Mouse (Mus musculus): ENCODE measurements at regions not wholly inside any gene's neighbourhood (a gene's known extent, or its start where the extent isn't known, plus 50 kb on each side); places are given as distances from the start of the nearest gene placed in this dataset.

DNA sequence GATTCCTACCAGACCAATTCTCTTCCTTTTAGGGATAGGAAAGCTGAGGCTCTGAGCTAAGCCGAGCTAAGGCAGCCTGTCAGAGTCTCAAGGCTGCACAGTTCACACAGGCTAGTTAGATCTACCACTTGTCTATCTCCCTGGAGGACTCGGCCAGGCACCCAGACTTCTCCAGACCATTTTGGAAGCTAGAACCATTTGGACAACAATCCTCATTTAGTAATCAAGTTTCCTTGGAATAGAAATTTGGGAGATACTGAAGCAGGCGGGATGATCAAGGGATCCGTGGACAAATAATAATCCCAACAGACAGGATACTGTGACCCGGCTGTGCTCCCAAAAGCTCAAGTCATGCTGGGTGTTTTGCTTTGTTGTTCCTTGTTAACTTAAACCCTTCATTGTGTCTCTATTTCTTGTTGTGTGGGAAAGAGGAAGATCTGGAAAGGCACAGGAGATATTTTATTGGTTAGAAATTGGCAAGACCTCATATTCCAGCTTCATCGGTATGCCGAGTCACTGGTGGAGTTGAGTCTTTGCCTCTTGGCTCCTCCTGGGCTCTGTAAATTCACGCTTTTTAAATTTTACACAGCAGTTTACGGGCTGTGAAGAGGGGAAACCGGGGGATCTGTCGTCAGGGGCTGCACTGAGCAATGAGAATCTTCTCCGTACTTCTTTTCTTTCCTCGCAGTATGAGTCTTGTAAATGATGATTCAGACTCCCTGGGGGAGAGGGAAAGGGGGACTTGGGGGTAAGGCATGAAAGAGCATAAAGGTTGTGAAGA lies 444.2 kb upstream of the Tnp1 start:
- ATAC-seq (ENCODE audit: insufficient number of reproducible peaks, low FRiP score, low TSS enrichment, low read depth): peak; percentile 61; the same call in 1 of the 2 replicates
- H3K4me1 ChIP-seq: peaks cover 11% of the 10 kb centered on the region
- no peak overlapping the region for H3K4me3 ChIP-seq
- H3K36me3 ChIP-seq: no peaks in the 10 kb centered on the region
- H3K9ac ChIP-seq: no peak overlapping the region
- 38% methylated on average over 13 of the region's 13 CpGs for WGBS
- H3K4me2 ChIP-seq: no peak overlapping the region
- H3K27ac ChIP-seq: peak overlapping the region; percentile 27; the same call in 1 of the 2 replicates
- no peaks in the 10 kb centered on the region for H3K27me3 ChIP-seq
- no peaks in the 10 kb centered on the region for H3K9me3 ChIP-seq

DNA sequence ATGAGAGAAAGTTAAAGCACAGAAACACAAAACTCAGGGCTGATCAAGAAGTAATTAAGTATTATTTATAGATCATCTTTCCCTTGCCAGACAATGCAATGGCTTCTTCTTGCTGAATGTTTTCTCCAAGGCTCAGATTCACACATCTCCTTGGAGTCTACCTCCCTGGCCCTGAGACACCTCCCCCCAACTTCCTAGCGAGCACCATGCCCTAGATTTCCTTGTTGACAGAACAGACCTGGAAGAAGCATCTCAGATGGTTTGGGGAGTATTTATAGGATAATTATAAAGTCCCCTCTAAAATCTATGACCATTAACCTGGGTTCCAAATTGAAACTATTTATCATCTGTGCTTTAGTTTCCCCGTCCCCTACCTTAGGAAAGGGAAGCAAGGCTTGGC lies 441.6 kb upstream of the Tnp1 start:
- no peak overlapping the region for H3K27ac ChIP-seq
- H3K9ac ChIP-seq: no peak overlapping the region
- 70% methylated on average over 2 of the region's 2 CpGs for WGBS
- H3K27me3 ChIP-seq: no peaks in the 10 kb centered on the region
- no peaks in the 10 kb centered on the region for H3K36me3 ChIP-seq
- peaks cover 11% of the 10 kb centered on the region for H3K4me1 ChIP-seq
- no peak for ATAC-seq (ENCODE audit: insufficient number of reproducible peaks, low FRiP score, low TSS enrichment, low read depth)
- H3K4me2 ChIP-seq: no peak overlapping the region
- no peak overlapping the region for H3K4me3 ChIP-seq
- H3K9me3 ChIP-seq: no peaks in the 10 kb centered on the region

- 70% methylated on average over 8 of the region's 8 CpGs for WGBS
- no peaks in the 10 kb centered on the region for H3K36me3 ChIP-seq
- no peak overlapping the region for H3K27ac ChIP-seq
- H3K4me1 ChIP-seq: peaks cover 11% of the 10 kb centered on the region
- no peaks in the 10 kb centered on the region for H3K9me3 ChIP-seq
- H3K27me3 ChIP-seq: no peaks in the 10 kb centered on the region
- H3K4me2 ChIP-seq: no peak overlapping the region
- ATAC-seq (ENCODE audit: insufficient number of reproducible peaks, low FRiP score, low TSS enrichment, low read depth): no peak
- no peak overlapping the region for H3K9ac ChIP-seq
- H3K4me3 ChIP-seq: no peak overlapping the region
Measured at GRCm38 (mm10) chr1:73456359-73457062, 440.8 kb upstream of the Tnp1 start.

DNA sequence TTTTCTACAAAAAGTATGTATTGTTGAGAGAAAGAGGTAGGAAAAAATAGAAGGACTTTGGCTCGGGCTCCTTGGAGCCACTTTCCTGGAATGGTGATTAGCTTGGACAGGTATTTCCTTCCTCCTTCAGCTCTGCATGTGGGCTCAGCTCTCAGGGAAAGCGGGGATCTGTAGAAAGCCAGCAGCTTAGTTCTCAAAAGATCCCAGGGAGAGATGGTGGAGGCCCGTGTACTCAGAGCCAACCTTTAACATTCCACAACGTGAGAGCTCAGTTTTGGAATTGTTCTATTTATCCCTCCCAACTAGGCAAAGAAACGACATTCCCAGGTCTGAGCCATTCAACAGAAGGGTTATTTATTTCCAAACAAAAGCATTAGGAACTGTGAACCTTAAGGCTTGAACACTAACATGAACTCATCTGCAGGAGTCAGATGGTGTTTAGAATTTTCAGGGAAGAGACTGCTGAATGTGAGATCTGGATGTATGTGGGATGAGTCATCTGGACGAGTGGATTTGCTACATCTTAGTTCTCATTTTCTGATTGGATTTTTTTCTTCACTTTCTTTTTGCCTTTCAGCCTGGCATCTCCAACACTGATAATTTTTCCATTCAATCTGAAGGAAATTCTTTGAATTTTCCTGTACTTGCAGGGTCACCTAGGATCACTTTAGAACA lies 428.6 kb upstream of the Tnp1 start:
- WGBS: 40% methylated on average over 6 of the region's 6 CpGs
- H3K27ac ChIP-seq: peak overlapping the region; percentile 34; the same call in 1 of the 2 replicates

DNA sequence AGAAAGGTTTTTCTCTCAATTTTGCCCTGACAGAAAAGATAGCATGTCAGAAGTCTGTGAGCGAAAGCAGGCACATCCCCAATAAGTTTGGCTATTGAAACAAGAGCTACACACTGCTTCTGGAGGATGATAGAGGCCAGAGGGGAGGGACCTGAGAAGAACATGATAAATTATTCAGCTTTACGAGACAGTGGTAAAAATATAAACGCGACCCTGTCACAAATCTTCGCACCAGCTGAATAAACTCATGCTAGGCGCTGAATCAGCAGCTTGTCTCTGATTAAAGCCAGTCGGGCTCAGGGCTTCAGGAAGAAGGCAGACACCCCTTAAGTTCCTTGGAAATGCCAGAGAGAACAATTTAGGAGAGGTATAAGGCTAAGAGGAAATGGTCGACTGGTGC lies 422.7 kb upstream of the Tnp1 start:
- Histone ChIP-seq H3K4me3 (no peak overlapping the region), H3K4me1 (0 out of 2 replicates have a peak, but pooled peaks cover 9% of the 10 kb centered on the region), H3K27ac (no peak overlapping the region), H3K36me3 (no peaks in the 10 kb centered on the region), H3K4me2 (no peak overlapping the region), H3K9ac (no peak overlapping the region), H3K27me3 (no peaks in the 10 kb centered on the region), H3K9me3 (no peaks in the 10 kb centered on the region)
- no peak for ATAC-seq (ENCODE audit: insufficient number of reproducible peaks, low FRiP score, low TSS enrichment, low read depth)
- 26% methylated on average over 8 of the region's 8 CpGs for WGBS

More for the DNA sequence above, 428.6 kb upstream of the Tnp1 start:
- no peak overlapping the region for H3K4me2 ChIP-seq
- H3K27me3 ChIP-seq: no peaks in the 10 kb centered on the region
- H3K9ac ChIP-seq: no peak overlapping the region
- ATAC-seq (ENCODE audit: insufficient number of reproducible peaks, low FRiP score, low TSS enrichment, low read depth): no peak
- no peaks in the 10 kb centered on the region for H3K4me1 ChIP-seq
- no peaks in the 10 kb centered on the region for H3K9me3 ChIP-seq
- H3K4me3 ChIP-seq: no peak overlapping the region
- no peaks in the 10 kb centered on the region for H3K36me3 ChIP-seq

DNA sequence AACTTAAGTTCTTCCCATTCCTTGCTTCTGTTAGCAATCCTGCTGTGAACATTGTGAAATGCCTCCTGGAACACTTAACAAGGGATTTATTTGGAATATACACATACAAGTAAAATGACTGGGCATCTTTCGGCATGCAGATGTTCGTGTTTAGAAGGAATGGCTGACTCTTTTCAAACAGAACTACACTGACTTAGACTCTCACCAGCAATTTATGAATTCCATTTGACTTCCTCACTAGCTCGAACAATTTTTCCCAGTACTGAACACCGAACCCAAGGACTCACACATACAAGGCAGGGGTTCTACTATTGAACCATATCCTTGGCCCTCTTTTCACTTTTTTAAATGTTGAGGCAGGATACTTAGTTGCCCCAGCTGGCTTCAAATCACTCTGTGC lies 412.4 kb upstream of the Tnp1 start:
- no peak for ATAC-seq (ENCODE audit: insufficient number of reproducible peaks, low FRiP score, low TSS enrichment, low read depth)
- Histone ChIP-seq H3K4me1 (no peaks in the 10 kb centered on the region), H3K27ac (no peak overlapping the region), H3K27me3 (no peaks in the 10 kb centered on the region), H3K4me2 (no peak overlapping the region), H3K9me3 (no peaks in the 10 kb centered on the region), H3K36me3 (no peaks in the 10 kb centered on the region), H3K9ac (no peak overlapping the region), H3K4me3 (no peak overlapping the region)
- 85% methylated on average over 4 of the region's 4 CpGs for WGBS

GRCm38 (mm10) chr1:73425049-73425448 lies 409.3 kb upstream of the Tnp1 start:
- H3K27me3 ChIP-seq: no peaks in the 10 kb centered on the region
- H3K9me3 ChIP-seq: no peaks in the 10 kb centered on the region
- no peaks in the 10 kb centered on the region for H3K36me3 ChIP-seq
- H3K9ac ChIP-seq: no peak overlapping the region
- H3K4me3 ChIP-seq: no peak overlapping the region
- WGBS: 26% methylated on average over 7 of the region's 7 CpGs
- no peak for ATAC-seq (ENCODE audit: insufficient number of reproducible peaks, low FRiP score, low TSS enrichment, low read depth)
- H3K4me2 ChIP-seq: no peak overlapping the region
- H3K4me1 ChIP-seq: no peaks in the 10 kb centered on the region
- no peak overlapping the region for H3K27ac ChIP-seq

DNA sequence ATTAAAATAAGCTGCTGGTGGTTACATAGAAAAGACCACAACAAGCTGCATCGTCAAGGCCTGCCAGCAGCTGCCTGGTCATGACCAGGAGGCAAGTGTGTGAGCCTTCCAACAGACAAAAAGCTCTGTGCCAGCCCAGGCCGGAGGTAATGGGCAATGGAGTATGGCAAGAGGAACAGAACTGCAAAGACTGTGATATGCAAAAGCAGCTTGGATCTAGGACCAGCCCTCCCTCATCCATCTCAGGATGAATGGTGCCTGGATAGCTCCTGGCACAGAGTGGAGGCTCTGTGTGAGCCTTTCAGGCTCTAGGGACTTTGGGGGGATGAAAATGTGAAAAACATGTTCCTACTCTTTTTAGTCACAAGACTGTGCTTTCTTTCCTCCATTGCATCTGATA lies 402.5 kb upstream of the Tnp1 start:
- Histone ChIP-seq H3K9me3 (no peaks in the 10 kb centered on the region), H3K4me3 (no peak overlapping the region), H3K36me3 (no peaks in the 10 kb centered on the region), H3K4me2 (no peak overlapping the region), H3K27me3 (no peaks in the 10 kb centered on the region), H3K9ac (no peak overlapping the region), H3K4me1 (no peaks in the 10 kb centered on the region; the same call in 1 of the 2 replicates), H3K27ac (no peak overlapping the region)
- no peak for ATAC-seq (ENCODE audit: insufficient number of reproducible peaks, low FRiP score, low TSS enrichment, low read depth)
- WGBS: 65% methylated on average over 2 of the region's 2 CpGs

- Histone ChIP-seq H3K36me3 (no peaks in the 10 kb centered on the region), H3K9ac (no peak overlapping the region), H3K4me3 (no peak overlapping the region), H3K9me3 (no peaks in the 10 kb centered on the region), H3K27ac (no peak overlapping the region), H3K27me3 (no peaks in the 10 kb centered on the region), H3K4me2 (no peak overlapping the region), H3K4me1 (no peaks in the 10 kb centered on the region)
- no peak for ATAC-seq (ENCODE audit: insufficient number of reproducible peaks, low FRiP score, low TSS enrichment, low read depth)
- WGBS: 93% methylated on average over 2 of the region's 2 CpGs
Measured at GRCm38 (mm10) chr1:73411452-73411851, 395.7 kb upstream of the Tnp1 start.

DNA sequence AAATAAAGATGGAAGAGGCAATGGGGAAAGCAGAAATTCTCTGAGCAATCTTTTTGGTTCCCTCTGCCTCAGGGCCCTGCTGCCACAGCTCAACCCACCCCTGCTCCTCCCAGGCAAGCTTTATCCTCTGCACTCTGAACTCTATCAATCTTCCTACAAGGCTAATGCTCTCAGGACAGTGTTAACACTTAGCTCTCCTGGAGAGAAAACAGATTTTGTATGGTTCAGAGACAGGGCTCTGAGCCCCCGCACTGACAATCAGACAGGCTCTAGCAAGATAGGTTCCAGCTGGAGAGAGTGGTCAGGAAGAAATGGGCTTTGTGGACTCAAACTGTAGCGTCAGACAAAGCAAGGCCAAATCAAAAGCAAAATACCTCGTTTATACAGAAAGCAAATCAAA lies 383.5 kb upstream of the Tnp1 start:
- no peaks in the 10 kb centered on the region for H3K27me3 ChIP-seq
- H3K27ac ChIP-seq: no peak overlapping the region
- no peak for ATAC-seq (ENCODE audit: insufficient number of reproducible peaks, low FRiP score, low TSS enrichment, low read depth)
- H3K36me3 ChIP-seq: no peaks in the 10 kb centered on the region
- no peak overlapping the region for H3K4me2 ChIP-seq
- H3K9me3 ChIP-seq: no peaks in the 10 kb centered on the region
- H3K4me3 ChIP-seq: no peak overlapping the region
- H3K4me1 ChIP-seq: peaks cover 12% of the 10 kb centered on the region; the same call in 1 of the 2 replicates
- WGBS: 33% methylated on average over 3 of the region's 3 CpGs
- H3K9ac ChIP-seq: no peak overlapping the region

GRCm38 (mm10) chr1:73395034-73395433 lies 379.3 kb upstream of the Tnp1 start:
- no peak overlapping the region for H3K4me2 ChIP-seq
- 23% methylated on average over 1 of the region's 1 CpGs for WGBS
- H3K36me3 ChIP-seq: no peaks in the 10 kb centered on the region
- peak; percentile 52; the same call in 1 of the 2 replicates for ATAC-seq (ENCODE audit: insufficient number of reproducible peaks, low FRiP score, low TSS enrichment, low read depth)
- H3K9ac ChIP-seq: no peak overlapping the region
- H3K27me3 ChIP-seq: no peaks in the 10 kb centered on the region
- H3K4me1 ChIP-seq: peaks cover 23% of the 10 kb centered on the region; the same call in 1 of the 2 replicates
- no peaks in the 10 kb centered on the region for H3K9me3 ChIP-seq
- H3K27ac ChIP-seq: peak overlapping the region; percentile 73
- H3K4me3 ChIP-seq: no peak overlapping the region

- ATAC-seq (ENCODE audit: insufficient number of reproducible peaks, low FRiP score, low TSS enrichment, low read depth): 0 out of 2 replicates have a peak, but pooled peaks have one; percentile 28
- H3K4me3 ChIP-seq: no peak overlapping the region
- H3K4me1 ChIP-seq: peaks cover 23% of the 10 kb centered on the region; the same call in 1 of the 2 replicates
- H3K27ac ChIP-seq: peak overlapping the region; percentile 73
- H3K4me2 ChIP-seq: no peak overlapping the region
- H3K36me3 ChIP-seq: no peaks in the 10 kb centered on the region
- H3K9me3 ChIP-seq: no peaks in the 10 kb centered on the region
- no peaks in the 10 kb centered on the region for H3K27me3 ChIP-seq
- no peak overlapping the region for H3K9ac ChIP-seq
- 29% methylated on average over 1 of the region's 1 CpGs for WGBS
Measured at GRCm38 (mm10) chr1:73394466-73394865, 378.8 kb upstream of the Tnp1 start.
